In the genomic region with DNA sequence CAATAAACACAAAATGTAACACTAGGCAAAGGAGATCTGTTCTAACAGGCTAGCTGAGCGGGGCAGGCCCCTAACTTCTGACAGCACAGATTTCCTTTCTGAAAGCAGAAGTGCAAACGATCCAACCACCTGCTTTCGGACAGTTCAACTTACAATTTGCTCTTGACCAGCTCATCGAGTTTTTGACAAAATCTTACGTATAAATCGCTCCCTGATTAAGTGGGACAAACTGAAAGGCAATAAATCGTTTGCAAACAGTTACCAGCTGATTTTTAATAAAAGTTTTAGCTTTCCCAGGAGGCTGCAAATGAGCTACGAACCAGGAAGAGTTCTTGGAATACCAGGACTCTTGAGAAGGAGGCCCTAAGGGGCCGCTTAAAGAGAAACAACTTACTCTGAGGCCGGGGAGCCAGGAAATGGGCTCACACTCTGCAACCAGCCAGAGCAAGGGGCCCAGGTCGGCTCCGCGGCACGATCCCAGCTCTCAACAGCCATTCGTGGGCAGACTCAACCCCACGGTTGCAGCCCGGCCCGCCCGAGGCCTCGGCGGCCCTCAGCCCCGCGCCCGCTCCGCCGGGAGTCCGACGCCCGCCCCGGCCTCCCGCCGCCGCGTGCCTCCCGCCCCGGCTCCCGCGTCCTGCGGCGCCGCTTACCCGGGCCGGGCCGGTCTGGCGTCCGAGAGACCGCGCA, we compare ENCODE assay signal across 8 mouse cellular contexts. TPM values are rescaled to one million over a fixed set of nuclear protein-coding genes. Genes with fewer than 3 reads are reported as not detected.
DNase-seq lines count a peak whose midpoint lies in the region; ATAC-seq lines count a peak whose summit lies in the region.

No protein-coding gene starts in this region.

- DNase-seq in ovary, postnatal 14 days (ENCODE audit: low spot score), result peak; percentile 6
- DNase-seq in ovary, adult 18-20 months (ENCODE audit: low spot score), result no peak
- DNase-seq in c-Kit-positive CD71-positive TER-119-negative erythroid progenitor cells, embryonic 14.5 days (ENCODE audit: low read depth), result peak; percentile 33
- peak; percentile 43 to 46 for DNase-seq in heart, adult 9 months (ENCODE audit: low spot score in 2 of 2)
- DNase-seq in kidney, postnatal 4 days, result peak; percentile 50 to 58
- peak; percentile 20 to 41 for DNase-seq in spleen, postnatal 14 days (ENCODE audit: low spot score in 2 of 2)
- DNase-seq in left cerebral cortex, adult 9 months (ENCODE audit: low spot score in 2 of 2), result no peak

- peak; percentile 17 for ATAC-seq in megakaryocyte progenitor cell, adult 5-6 weeks (replicated peaks; ENCODE audit: poor library complexity)

RNA-seq across cellular contexts. Expression of a gene that starts 1.0 kb away (rescaled TPM):
- 403 and 471 TPM in 2 replicates for total RNA-seq in megakaryocyte progenitor cell, adult 5-6 weeks (2015)
- total RNA-seq in megakaryocyte progenitor cell, adult 5-6 weeks (2017), result 93.6 and 95.9 TPM in 2 replicates

Comparison
In these comparisons a context has a peak if more than half of its experiments do, and no peak if none do; other contexts are left out.
1. DNase-seq: peak in ovary, postnatal 14 days (single experiment), c-Kit-positive CD71-positive TER-119-negative erythroid progenitor cells, embryonic 14.5 days (single experiment), heart, adult 9 months (2 of 2), kidney, postnatal 4 days (2 of 2) and spleen, postnatal 14 days (2 of 2); none in ovary, adult 18-20 months (single experiment) and left cerebral cortex, adult 9 months (0 of 2).